Mouse (Mus musculus): ENCODE data around the gene Tex19.2.
"Not testable (repeated sequence)": the region's sequence is repeated elsewhere in the genome, so short reads cannot be mapped to it uniquely, and the experiment has no call there.

The Tex19.2 gene

DNA sequence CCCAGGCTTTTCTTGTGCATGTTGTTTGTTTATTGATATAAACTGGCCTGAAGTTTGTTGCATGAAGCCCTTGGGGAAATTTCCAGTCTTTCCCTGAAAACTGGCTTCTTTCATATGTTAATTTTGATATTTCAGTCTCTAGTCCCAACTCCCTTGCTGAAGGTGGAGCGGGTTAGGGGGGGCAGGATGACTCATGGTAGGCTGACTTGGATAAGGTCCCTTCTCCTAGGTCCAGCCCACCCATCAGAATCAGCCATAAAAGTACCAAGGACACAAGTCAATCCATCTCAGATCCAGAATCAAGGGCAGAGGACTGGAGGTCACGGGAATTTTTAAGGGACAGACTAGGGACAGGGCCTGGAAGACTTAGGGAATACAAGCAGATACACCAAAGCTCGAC is 7.4 kb downstream of the Tex19.2 start:
- no peak for DNase-seq (ENCODE audit: low spot score)

DNA sequence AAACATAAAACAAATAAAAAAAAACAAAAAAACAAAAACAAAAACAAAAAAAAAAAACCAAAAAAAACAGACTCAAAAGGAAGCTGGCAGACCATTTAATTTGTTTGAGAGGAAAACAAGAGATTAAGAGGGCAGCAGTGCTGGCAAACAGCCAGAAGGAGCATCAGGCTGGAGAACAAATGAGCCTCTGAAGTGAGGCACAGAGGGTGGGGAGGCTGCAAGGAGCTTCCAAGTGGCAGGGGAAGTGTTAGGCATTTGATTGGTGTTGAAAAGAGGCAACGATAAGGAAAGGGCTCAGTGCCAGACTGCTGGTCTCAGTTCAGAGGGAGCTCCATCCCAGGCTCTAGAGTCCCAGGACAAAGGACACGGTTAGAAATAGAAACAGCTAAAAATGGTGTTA is 8.5 kb downstream of the Tex19.2 start:
- DNase-seq (ENCODE audit: low spot score) = no peak

DNA sequence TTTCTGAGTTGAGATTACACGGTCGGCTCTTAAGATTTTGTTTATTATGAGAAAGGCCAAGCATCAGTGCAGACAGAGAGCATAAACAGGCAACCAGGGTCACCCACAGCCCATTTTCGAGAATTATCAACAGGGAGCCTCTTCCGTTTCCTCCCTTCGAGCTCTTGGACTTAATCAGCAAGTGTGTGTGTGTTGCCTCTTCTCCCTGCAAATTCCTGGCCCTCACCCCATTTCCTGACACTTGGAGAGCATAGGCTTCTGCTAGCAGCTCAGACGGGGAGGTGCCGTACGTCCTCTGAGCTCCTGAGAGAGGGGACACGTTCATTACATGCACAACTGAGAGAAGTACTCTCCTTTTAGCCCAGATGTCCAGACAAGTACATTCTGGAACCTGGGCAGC is 10.4 kb downstream of the Tex19.2 start:
- DNase-seq (ENCODE audit: low spot score) = no peak

DNA sequence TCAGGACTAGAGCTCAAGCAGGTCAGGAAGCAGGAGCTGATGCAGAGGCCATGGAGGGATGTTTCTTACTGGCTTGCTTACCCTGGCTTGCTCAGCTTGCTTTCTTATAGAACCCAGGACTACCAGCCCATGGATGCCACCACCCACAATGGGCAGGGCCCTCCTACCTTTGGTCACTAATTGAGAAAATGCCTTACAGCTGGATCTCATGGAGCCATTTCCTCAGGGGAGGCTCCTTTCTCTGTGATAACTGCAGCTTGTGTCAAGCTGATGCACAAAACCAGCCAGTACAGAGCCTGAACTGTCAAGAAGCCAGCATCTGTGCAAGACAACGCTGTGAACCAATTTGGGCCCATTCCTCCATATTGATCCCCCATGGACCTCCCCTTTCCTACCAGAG is 11.2 kb downstream of the Tex19.2 start:
- not testable (repeated sequence) for DNase-seq (ENCODE audit: low spot score)

DNA sequence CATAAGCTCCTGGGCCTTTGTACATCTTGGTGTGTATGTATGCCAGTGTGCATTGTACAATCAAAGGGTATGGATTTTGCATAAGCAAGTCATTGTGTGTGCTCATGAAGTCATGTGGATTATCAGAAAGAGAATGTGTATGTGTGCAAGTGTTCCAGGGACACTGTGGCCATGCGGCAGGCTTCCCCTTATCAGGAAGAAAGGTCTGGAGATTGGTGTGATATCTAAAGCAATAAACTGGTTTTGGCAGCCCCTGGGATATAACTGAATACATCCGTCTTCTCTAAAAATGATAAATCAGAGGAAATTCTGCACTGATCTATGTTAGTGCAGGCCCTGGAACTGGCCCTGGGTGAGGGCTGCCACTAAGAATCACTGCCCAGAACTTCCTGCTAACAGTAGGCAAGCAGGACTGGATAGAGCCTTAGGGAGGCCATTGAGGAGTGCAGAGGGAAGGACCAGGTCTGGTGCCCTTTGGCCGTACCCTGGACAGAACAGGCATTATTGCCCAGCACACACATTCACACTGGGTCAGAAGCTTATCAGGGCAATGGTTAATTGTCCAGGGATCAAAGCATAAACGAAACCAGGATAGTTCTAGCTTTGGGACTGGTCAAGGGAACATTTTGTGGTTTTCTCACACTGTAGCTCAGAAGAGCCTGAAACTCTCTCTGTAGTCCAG is 17.2 kb downstream of the Tex19.2 start:
- DNase-seq (ENCODE audit: low spot score) = no peak

DNA sequence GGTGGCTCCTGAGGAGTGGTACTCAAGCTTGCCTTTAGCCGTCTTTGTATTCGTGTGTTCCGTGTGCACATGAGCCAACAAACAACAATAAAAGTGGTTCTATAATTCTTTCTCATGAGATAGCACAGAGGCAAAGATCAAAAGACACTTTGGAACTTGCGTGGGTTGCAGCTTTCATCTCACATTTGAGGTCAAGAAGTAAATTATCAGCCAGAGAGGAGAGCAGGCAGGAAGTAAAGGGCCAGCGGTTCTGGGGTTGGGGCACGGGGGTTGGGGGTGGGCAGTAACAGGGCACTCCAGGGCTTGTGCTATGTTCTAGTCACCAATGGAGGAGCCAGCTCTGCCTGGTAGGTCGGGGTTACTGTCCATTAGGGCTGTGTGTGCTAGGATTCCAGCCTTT is 17.8 kb downstream of the Tex19.2 start:
- DNase-seq (ENCODE audit: low spot score) = no peak

DNA sequence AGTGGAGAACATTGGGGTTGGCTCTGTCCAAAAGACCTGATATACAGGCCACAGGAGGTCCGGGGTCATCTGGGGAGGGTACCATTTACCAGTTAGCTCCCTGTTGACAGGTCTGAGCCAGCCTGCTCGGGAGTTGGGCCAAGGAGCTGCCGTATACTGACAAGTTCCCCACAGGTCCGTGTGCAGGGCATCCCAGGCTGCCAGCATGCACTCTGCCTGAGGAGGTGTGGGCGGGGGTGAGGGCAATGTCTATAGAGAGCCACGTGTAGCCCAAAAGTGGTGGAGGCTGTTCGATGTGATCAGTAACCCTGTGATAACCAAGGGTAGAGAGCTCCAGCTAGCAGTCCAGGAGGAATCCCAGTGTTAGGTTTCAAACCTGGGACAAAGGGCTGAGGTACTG is 18.7 kb downstream of the Tex19.2 start:
- no peak for DNase-seq (ENCODE audit: low spot score)

DNA sequence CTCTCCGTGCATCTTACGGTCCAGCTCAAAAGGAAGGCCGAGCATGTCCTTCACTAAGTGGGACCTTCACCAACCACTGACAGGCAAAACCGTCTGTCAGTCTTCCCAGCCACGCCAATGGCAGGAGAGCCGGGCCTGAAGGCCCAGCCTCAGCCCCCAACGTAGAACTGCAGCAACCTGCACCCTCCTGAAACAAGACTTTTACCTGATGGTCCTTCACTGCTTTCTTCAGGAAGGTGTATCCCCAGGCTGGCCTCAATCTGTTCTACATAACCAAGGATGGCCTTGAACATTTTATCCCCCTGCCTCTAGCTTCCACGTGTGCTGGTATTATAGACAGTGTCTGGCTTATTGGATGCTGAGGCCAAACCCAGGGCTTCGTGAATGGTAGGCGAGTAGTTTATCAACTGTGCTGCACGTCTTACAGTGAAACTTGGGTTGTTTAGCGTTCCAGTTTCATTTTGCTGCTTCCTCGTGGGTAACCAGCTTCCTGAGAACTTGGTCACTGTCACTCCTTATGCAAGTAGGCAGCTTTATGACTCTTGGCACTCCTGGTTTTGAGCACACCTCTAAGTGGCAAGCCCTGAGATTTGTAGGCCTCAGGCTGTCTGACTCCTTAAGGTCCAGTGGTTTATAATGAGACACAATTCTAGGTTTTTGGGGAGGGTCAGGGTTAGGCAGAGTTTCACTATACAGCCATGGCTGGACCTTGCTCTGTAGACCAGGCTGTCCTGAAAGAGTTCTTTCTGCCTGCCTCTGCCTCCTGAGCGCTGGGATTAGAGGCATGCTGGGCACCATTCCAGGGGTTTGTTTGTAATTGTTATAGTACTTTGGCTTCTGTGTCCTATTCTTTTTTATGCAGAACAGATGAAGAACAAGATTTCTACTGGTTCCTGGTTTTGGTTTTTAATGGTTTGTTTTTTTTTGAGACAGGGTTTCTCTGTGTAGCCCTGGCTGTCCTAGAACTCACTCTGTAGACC is 25.6 kb downstream of the Tex19.2 start:
- no peak for DNase-seq (ENCODE audit: low spot score)

DNA sequence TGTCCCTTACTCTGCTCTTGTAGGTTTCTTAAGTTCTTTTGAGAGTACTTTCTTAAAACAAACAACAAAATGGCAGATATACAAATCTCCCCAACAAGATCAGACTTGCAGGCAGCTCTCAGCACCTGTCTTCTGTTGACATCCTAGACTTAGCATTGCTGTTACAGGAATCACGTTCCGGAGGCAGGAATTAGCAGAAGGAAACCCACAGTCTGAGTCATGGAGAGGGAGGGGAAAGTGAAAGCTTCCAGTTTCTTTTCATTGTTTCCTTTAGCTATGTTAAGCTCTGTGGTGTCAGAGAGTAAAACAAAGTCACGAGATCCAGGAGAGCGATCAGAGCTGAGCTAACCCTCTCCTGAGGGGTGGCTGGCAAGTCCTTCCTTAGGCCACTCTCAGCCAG is 27.5 kb downstream of the Tex19.2 start:
- no peak for DNase-seq (ENCODE audit: low spot score)

DNA sequence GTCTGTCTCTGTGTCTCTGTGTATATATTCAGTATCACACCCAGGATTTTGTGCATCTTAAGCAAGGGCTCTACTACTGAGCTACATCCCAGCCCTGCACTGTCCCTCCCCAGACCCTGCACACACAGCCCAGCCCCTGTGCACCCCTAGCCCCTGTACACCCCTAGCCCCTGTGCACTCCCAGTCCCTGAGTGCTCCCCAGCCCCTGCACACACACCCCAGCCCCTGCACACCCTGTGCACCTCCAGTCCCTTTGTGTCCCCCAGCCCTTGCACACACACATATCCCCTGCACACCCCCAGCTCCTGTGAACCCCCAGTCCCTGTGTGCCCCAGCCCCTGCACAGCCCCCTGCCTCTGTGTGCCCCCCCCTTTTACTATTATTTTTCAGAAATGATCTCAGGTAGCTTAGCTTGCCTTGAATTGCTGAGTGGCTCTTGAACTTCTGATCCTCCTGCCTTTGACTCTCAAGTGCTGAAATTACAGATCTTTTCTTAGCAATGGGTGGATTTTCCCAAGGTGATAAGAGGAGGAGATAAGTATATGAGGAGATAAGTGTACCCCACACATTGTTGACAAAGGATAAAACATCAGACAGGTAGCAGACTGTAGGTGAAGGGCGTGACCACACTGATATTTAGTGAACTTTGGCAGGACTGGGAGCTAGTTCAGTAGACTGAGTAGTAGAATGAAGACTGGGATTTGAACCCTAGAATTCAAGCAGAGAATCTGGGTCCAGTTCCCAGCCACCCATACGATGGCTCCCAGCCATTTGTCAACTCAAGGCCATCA is 28.5 kb downstream of the Tex19.2 start:
- DNase-seq (ENCODE audit: low spot score) = no peak

DNA sequence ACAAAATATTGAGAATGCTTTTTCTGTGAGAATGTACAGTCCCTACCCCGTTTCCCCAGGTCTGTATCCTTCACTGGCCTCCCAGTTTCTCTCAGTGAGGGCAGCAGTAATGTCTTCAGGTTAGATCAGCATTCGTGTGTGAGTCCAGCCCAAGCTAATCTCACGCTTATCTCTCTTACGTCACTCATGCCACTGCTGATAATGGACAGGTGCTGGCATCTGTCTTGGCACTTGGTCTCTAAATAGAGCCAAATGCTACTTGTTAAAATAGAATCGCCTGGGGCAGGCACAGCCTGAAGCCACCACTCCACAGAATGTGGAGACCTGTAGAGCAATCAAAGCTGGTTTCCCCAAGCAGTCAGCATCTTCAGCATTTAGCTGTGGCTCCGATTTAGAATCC is 29.5 kb downstream of the Tex19.2 start:
- no peak for DNase-seq (ENCODE audit: low spot score)

DNA sequence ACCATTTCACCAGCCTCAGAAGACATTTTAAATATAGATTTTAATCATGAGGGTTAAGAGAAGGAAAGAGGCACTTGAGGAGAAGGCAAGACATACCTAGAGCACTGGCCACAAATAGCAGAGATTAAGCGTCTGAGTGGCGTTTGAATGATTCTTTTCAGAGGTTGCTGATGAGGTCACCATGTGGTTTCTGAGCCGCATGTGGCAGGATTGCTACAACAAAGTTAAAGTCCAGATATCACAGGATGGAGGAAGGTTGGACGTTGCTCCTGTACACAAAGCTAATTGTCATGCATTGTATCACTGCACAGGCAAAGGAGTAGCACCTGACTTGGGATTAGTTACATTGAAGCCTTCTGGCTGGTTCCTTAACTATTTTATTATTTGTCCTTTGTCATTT is 32.2 kb downstream of the Tex19.2 start:
- no peak for DNase-seq (ENCODE audit: low spot score)

DNA sequence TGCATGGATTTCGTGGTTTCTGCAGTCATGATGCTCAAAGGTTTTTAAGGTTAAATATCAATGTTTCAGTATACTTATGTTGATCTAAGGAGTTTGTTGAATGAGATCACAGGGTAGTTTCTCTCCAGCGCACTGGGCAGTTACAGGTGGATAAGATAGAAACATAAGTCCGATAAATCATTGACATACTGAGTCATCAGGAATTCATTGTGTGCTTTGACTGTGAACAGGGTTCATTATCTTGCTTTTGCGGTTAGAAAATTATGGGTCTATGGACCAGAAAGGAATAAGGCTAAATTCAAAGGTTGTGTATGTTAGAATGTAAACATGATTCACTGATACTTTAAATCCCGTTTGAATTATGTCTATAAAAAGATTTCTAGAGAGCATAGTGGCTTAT is 33.3 kb downstream of the Tex19.2 start:
- DNase-seq (ENCODE audit: low spot score) = no peak

DNA sequence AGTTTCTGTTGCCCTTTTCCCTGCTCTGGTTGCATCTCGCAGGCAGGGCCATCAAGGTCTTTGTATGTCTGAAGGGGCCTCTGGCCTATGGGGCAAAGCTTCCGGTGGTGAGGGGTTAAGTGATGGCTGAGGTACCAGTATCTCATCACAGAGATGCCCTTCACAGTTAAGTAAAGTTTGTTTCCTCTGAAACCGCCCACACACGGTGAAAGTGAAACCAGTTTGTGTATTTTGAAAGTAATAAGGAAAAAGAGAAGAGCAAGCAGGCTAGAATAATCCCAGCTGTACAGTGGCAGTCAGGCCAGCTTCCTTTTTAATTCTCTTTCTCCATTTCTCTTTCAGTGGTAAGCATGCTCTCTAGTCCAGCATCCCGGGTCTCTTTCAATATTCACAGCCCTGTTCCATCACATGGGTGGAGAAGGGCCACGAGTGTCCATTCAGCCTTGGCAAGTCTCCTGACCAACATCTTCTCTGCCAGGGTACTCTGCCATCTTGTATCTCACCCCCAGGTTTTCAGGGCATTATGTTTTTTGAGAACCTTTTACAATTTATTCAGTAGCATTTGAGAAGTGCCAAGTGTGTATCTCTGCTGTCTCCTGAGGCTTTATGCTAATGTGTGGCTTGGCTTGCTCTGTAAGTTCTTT is 35.5 kb downstream of the Tex19.2 start:
- DNase-seq (ENCODE audit: low spot score) = no peak

DNA sequence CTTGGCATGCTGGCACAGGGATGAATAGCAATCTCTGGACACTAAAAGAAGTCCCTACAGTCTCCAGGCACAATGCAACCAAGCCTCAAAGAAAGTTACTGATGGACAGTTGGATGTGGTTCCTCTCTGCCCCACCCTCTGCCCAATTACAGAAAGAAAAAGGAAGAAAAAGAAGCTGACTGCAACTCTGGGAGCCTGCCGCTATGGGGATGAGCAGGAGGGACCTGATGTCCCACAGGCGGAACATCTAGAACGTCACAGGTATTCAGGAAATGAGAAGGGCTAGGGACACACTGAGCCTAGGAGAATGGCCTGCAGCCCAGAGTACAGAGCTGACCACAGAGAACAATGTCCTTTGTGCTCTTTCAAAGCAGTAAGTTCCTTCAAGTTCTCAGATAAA is 36.2 kb downstream of the Tex19.2 start:
- DNase-seq (ENCODE audit: low spot score) = no peak

DNA sequence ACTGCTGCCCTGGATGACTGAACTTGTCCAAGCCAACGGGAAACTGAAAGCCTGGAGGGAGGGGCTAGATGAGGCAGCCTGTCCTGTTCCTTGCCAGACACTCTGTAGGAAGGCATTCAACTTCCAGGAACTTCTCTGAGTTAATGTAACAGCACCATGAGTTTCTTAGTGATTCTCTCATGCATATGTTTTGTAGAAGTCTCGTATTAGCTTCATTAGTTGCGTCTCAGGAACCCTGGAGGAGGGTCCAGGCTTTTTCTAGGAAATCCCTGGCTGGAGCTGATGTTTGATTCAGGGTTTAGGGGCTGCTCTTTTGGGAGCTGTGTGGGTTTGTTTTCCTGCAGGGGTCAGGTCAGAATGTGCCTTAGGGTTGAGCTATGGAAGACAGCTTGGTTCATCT is 37.4 kb downstream of the Tex19.2 start, which contains the start of gene Sectm1a:
Gene Sectm1a (minus strand): TSS at position 101 of the 400 bp plus-strand sequence.
- DNase-seq (ENCODE audit: low spot score) = no peak

DNA sequence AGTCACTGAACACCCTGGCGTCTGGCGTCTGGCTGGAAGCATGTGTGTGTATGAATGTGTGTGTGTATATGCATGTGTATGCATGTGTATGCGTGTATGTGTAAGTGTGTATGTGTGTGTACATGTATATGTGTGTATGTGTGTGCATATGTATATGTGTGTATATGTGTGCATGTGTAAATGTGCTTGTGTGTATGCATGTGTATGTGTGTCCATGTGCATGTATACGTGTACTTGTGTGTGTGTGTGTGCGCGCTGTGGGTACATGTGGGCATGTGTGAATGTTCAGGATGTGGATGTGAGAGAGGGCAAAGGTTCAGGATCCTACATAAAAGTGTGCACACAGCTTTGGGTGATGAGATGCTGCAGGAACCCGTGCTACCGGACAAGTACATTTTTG is 38.1 kb downstream of the Tex19.2 start:
- no peak for DNase-seq (ENCODE audit: low spot score)

DNA sequence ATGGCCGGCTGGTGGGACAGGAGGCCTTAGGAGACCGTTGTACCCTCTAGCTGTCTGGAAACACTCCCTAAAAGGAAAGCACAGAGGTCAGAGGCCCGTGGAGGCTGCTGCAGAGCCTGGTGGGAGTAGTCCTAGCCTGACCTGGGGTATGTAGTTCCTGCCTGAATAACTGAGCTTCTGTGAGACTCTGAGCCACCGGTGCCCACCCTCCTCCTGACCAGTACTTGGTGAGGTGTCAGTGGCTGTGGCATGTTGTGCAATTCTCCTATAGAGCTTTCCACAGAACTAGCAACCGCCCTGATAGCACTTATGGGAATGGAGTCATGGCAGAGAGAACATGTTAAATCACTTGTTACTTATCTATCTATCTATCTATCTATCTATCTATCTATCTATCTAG is 42.8 kb downstream of the Tex19.2 start:
- DNase-seq (ENCODE audit: low spot score) = no peak

DNA sequence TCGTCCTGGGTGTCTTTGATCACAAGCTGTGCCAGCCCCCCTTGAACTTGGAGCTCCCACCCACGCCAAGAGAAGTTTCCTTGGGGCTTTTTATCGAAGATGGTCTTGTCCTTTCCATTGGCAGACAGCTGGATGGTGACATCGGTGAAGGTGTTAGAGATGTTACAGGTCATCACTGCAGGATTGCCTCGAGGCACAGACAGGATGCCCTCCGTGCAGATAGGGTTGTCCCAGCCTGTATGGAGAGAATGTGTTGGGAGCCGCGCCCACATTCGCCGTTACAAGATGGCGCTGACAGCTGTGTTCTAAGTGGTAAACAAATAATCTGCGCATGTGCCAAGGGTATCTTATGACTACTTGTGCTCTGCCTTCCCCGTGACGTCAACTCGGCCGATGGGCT is 48.8 kb downstream of the Tex19.2 start:
- DNase-seq (ENCODE audit: low spot score) = not testable (repeated sequence)

DNA sequence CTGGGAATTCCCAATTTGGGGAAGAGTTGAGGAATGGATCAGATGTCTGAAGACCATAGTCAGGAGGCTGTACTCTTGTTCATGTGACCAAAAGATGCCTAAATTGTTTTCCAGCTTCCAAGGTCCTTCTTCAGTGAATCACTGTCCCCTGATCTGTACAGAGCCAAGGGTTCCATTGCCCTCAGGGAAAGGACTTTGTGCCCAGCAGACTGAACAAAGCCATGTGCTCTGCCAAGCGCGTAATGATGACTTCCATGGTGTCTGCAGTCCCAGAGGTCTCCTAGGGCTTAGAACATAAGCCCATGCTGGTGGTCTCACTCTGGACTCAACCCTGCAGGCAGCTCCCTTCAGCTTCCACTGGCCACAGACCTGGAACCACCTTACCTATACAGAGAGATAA is 50.6 kb downstream of the Tex19.2 start:
- DNase-seq (ENCODE audit: low spot score) = no peak

Measured in left cerebral cortex, adult 11 months (tissue).